Mouse (Mus musculus): Measurements from ENCODE around the gene Bicdl1.

The Bicdl1 gene

DNA sequence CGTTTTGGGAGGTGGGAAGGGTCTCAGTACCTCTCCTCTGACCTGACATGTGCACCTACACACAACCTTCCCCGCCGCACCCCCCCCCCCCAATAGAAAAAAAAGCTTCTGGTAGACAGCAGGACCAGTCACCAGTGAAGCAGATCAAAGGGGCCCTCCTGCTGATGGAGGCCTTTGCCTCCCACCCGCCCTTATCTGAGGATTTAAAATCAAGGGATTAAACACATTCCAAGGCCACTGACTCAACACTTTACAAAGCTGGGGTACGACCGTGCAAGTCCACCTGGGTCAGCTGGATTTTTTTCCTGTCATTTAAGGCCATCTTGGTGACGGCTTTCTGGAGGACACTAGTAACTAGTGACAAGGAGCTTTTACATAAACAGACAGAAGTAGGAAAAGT is 63.5 kb downstream of the Bicdl1 start:
- DNase-seq (ENCODE audit: low spot score in 2 of 2): no peak

DNA sequence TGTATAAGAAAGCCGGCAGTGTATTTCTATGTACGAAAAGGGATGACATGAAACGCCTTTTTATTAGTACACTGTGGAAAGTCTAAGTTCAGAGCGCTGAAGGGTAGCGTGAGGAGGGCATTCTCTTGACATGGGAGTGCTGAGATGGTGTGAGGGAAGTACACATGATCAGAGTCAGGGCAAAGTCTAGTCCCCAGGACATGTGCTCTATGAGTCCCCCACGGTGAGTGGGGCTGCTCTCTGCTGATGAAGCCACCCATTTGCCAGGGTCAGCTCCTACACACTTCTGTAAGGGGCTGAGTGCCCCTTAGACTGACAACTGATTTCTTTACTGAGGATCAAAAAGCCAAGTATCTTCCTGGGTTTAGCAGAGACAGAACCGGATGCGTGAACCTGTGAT is 64.2 kb downstream of the Bicdl1 start:
- no peak for DNase-seq (ENCODE audit: low spot score in 2 of 2)

DNA sequence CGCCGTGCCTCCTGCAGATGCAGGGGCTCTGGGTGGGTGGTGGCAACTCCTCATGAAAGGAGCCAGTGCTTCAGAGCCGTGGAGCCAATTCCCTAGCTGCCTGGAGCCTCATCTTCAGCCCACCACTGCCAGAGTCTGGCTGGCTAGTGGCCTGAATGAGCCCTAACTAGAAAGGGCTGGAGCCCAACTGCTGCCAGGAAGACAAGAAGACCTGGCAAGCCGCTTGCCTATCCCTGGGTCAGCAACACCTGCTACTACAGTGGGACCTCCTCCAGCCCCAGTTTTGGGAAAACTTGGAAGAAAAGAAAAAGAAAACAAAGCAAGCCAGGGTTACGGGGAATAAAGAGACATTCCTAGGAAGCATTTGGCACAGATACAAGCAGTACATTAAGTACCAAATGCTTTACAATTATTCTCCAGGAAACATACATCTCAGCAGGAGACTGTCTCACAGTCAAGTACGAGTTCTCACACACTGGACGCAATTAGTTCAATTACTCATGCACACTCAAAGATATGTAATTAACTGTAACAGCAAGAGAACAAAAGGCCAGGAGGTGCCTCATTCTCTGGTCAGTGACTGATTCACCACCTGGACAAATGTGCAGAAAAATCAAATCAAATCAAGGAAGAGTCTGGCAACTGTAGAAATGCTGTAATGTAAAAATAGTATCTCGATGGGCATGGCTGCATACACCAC is 64.9 kb downstream of the Bicdl1 start:
- no peak for DNase-seq (ENCODE audit: low spot score in 2 of 2)

DNA sequence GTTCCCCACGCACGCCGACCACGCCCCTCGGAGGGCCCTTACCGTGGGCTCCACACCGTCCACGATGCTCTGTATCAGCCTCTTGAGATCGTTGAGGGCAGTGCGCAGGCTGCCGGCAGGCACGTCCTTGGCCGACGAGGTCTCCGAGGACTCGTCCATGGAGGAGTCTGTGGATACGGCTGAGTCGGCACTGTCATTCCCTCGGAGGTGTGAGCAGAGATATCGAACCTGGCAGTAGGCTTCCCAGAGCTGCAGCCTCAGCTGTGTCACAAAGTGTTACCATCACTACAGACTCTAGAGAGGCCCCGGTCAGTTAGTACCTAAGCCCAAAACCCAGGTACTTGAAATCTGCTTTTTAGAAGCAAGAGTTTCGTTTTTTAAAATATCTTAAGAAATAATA is 68.8 kb downstream of the Bicdl1 start:
- no peak for DNase-seq (ENCODE audit: low spot score in 2 of 2)

DNA sequence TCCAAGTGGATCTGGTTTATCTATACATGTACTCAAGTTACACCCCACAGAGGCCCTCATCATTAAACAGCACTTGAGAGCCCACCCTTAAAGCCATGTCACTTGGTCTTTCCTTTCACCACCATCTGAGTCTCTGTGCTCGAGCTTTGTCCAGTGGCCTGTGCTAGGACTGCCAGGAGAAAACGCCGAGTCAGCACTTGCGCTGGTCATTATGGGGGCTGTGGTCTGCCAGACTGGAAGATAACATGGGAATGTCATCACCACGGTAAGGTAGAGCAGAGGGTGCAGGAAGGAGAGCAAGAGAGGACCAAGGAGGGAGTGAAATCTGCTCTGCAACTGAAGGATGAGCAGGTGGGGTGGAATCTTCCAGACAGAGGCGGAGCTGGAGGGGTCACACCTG is 73.1 kb downstream of the Bicdl1 start:
- DNase-seq (ENCODE audit: low spot score in 2 of 2): no peak

DNA sequence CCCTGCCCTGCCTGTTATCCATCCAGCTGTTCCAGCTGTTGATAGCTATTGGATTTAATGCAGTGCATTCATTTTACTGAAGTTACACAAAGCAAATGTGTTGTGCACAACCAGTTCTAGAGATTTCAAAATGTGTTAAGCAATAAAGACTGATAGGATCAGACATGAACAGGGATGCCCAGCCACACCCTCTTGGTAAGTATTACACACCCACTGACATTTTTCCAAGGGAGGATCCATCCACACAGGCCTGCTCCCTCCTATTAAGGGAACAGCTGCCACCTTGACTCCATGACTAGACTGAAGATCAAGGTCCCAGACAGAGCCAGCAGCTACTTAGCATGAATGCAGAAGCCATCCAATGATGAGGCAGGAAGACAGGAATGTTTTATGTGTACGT is 74.2 kb downstream of the Bicdl1 start:
- DNase-seq (ENCODE audit: low spot score in 2 of 2): no peak

DNA sequence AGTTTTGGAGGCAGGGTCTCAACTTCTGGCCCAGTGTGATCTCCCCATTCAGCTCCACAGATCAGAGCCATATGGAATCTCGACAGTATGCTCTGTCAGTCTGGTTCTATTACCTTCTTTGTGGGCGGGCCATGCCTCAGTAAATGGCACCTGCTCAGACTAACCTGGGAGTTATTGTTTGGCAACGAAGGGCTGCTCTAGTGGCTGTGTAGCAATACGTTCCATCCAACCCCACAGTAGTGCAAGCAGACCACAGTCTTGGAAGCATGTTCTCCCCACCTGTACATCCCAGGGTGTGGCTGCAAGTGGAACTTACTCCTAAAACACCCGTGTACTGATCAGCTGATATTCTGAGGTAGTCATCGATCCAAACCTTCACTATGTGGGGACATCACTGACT is 74.7 kb downstream of the Bicdl1 start:
- DNase-seq (ENCODE audit: low spot score in 2 of 2): no peak

DNA sequence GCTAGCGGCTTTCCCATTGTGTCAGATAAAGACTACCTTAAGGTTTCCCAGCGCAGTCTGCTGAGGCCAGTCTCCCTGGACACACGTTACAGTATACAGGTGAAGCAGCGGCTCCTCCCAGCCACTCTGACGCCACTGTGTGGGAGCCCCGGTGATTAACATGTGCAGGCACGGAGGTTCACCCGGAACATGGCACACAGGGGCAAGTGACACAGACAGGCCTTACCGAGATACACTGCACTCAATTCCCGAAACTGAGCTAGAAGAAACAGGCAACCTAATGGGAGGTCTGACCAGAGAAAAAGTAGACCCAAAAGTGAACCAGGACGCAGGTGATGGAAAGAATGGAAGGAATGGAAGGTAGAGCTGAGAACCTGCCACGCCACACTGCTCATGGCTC is 77.6 kb downstream of the Bicdl1 start:
- no peak for DNase-seq (ENCODE audit: low spot score in 2 of 2)

DNA sequence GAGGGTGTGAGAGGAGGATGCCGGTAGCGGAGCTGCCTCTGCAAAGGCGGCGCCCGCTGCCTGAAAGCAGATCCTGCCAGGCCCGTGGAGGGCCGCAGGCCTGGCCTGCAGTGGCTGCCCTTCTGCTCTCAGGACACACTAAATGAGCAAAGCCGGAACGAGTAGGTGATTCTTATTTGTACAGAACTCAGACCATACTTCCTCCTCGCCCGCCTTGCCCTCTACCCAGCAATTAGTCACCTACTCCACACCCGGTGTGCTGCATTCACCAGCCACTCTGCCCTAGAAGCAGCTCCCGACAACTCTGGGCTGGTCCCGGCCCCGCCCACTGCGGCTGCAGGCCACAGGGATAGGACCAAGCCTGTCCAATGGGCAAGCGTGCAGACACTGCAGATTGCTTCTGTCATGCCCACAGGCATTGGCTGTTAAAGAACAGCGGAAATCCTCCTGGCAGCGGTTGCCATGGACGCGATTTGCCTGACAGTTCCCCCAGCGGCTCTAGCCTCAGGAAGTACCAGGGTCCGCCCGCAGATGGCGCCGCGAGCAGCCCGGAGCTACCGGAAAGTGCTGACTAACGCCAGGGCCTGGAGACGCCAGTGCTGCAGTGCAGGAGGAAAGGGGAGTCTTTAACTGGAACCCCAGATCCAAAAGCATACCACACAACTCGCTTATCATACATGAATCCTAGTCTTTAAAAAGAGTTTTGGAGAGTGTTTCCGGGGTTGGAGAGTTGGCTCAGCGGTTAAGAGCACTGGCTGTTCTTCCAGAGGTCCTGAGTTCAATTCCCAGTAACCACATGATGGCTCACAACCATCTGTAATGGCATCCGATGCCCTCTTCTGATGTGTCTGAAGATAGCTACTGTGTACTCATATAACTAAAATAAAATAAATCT is 78.5 kb downstream of the Bicdl1 start:
- DNase-seq (ENCODE audit: low spot score in 2 of 2): peak; percentile 100

DNA sequence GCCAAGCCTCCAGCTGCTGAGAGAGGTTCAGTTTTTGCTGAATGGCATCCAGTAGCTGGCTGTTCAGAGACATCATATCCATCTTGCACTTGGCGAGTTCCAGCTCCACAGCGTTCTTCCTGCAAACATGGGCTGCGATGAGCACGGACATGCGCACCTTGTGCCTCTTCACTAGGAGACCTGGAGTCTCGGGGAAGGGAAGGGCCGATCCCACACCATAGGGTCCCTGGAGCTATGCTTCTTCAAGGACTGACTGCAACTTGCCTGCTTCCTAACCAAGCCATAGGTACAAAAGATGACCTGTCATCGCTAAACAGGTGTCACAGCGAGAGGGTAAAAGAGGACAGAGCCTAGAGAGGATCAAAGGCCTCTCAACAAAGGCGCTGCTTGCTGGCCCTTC is 79.6 kb downstream of the Bicdl1 start:
- no peak for DNase-seq (ENCODE audit: low spot score in 2 of 2)

DNA sequence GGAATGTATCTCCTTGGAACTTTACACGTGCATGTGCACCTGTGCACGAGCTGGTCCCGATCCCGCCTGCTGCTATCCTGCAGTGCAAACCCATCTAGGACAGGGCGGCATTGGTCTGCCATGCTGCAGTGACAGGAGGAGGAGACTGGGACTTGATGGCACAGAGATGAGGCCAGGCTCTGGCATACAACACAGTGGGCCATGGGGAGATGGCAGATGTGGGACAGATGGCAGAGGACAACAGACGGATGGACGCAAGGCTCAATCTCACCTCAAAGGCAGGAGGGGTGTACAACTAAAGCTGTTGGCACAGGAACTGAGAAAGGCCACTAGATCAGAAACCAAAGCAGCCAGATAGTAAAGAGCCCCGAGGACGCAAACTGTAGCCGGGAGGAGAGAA is 80.5 kb downstream of the Bicdl1 start:
- DNase-seq (ENCODE audit: low spot score in 2 of 2): no peak

DNA sequence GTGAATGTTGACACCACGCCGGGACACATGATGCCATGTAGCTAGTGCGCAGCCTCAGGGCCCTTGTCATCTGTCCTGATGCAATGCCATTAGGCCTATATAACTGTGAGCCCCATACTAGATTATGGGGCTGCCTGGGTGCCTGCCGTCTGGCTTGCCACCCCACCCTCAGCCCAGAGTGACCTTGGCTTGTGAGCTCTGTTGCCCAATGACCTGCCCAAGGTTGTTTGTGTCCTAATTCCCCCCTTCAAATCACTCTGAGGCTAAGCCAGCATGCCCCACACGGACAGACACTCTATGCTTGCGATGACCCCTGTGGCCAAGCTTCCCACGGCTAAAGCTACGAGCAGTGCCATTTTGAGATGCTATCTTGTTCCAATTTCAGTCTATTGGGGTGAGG is 81.7 kb downstream of the Bicdl1 start:
- DNase-seq (ENCODE audit: low spot score in 2 of 2): no peak

DNA sequence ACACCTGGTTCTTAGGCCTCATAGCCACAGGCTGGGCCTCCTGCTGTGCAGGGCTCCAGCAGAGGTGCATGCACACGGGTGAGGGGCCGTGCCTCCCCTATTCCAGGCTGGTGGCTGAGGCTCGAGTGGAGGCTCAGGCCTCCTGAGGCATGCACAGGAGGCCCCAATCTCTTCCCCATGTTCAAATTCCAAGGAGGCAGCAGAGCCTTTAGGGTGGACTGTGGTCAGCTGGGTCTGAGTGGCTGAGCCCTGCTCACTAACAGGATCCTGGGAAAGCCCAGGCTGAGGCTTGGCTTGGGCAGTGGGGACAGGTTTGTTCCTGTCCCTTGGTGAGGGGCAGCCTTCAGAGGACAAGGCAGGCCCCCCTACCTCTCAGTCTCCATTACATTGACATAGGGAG is 82.5 kb downstream of the Bicdl1 start:
- DNase-seq (ENCODE audit: low spot score in 2 of 2): no peak

DNA sequence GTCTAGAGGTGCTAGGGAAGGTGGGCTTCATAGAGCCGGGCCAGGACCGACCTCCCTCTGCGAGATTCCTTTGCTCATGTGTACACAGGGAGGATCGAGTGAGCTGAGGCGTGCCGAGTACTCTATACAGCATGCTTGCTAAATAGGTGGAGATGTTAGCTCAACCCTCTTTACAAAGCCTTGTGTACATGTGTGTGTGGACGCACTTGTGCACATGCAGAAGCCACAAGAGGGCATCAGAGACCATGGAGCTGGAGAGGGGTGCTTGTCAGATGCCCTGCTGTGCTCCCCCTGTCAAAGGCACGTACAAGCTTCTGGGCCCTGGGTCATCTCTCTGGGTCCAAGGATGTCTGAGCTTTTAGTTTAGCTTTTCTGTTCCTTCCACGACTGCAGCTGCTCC is 87.2 kb downstream of the Bicdl1 start:
- no peak for DNase-seq (ENCODE audit: low spot score in 2 of 2)

DNA sequence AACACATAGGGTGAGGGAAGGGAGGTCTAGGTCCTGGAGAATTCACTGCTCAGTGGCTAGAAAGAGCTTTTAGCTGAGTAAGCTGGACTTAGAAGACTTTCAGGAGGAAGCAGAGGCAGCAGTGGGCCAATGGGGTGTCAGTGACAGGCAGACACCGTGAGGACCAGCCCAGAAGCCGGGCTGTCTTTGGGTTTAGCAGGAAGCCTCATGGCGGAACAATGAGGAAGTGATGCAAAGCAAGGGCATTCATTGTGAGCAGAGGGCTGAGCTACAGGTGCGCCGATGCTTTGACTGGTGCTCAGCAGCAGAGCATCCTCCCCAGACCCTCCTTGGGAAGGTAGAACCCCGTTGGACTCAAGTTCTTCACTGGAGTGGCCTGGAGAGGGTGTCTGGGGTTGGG is 95.9 kb downstream of the Bicdl1 start:
- DNase-seq (ENCODE audit: low spot score in 2 of 2): peak; percentile 22 to 44

DNA sequence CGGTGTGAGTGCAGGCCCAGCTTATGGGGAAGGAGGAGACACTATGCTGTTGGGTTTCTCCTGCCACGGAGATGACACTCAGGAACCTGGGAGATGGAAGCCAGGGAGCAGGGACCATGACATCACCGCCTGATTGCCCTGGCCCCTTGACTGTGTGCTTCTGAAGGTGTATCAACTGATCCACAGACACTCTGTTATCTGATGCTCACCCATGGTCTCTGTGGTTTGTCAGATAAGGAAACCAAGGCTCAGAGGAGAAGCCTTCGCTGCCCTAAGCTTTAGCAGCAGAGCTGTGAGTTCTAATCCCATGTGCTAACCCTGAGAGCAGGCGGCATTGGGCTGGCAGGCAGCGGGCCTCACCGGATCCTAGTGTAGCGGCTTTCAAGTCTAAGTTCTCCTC is 97.4 kb downstream of the Bicdl1 start:
- no peak for DNase-seq (ENCODE audit: low spot score in 2 of 2)

DNA sequence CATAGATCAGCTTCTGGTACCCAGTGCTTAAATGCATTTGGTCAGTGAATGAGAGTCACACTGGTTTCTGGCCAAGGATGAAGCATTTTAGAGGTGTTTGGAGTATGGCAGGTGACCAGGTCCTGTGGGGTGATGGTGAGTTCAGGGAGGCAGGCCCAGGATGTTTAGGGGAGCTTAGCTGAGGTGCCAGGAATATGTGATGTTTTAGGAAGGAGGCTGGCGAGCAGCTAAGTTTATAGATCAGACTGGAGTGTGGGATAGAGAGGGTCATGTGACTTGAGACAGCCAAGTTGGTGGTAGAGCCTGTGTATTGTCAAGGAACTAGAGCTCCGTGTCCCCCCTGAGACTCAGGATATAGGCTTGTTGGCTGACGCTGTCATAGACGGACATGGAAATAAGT is 98.4 kb downstream of the Bicdl1 start:
- DNase-seq (ENCODE audit: low spot score in 2 of 2): no peak

DNA sequence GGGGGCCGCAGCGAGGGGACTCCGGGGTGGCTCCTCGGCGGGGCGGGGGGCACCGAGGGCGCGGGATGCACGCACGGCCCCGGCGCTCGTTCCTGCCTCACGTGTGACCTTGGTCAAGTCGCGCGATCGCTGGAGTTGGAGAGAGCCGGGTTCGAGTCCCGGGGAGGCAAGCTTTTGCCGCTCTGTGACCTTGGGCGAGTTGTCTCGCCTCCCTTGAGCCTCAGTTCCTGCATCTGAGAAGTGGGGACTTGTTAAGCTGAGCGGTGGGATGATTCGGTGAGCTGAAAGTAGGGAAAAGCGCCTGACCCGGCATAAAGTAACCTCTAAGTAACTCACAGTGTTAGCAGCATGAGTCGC is 99.1 kb downstream of the Bicdl1 start:
- no peak for DNase-seq (ENCODE audit: low spot score in 2 of 2)

DNA sequence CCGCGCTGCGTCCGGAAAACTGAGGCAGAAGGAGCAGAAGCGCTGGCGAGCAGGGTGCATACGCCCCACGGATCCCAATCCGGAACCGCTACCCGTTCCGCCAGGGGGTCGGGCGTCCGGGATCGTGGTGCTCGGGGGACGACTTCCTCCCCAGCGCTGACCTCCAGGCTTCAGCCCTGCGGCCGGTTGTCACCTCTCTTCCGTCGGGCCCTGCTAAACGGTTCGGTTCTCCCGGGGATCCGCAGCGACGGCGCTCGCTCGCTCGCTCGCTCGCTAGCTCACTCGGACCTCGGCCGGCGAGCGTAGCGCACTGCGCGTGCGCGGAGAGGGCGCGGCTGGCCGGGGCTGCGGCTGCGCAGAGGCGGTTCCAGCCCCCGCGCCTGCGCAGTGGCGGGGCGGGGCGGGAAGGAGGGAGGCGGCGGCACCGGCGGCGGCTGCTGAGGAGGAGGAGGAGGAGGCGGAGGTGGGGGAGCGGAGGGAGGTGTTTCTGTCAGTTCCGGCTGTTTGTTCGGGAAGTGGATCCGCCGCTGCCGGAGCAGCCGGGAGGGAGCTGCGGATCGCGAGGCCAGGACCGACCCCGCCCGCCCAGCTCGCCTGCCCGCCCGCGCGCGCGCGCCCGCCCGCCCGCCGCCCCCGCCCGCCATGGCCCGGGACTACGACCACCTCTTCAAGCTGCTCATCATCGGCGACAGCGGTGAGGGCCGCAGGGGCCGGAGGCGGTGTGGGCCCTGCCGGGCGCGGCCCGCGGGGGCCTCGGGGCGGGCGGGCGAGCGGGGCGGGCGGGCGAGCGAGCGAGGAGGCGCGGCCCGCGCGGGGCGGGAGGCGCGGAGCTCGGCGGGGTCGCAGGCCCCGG is 99.7 kb downstream of the Bicdl1 start, which contains the start of gene Rab35:
Gene Rab35, plus strand, starts transcription at position 404 of the 853 bp plus-strand sequence.
- DNase-seq (ENCODE audit: low spot score in 2 of 2): peak; percentile 94

DNA sequence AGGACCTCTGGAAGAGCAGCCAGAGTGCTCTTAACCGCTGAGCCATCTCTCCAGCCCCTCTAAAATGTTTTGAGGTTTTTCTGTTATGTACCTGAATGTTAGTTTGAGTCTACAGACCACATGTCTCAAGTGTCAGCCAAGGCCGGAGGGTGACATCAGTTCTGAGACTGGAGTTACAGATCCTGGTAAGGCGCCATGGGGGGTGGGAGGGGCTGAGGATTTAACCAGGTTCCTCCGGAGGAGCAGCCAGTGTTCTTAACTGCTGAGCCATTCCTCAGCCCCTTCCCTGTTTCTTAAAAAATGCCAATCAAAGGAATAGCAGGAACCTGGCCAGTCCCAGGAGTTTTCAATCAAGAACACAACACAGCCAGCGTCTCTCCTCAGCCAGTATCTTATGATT is 101.1 kb downstream of the Bicdl1 start:
- DNase-seq (ENCODE audit: low spot score in 2 of 2): no peak

DNA sequence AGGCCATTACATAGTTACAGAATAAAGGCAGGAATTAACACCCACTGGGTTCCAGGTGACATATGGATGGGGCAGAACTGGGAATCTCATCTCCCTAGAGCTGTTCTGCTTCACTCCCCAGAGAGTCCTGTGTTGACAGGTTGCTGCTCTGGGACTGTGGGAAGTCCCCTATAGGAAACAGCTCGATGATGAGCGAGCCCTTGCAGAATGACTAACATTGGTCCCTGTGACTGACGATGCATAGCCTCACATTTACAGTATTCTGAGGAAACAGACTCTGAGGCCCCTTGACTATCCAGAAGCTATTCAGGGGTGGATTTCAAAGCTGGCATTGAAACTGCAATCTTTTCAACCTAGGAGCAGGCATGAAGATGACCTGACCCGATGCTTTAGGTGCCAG is 101.7 kb downstream of the Bicdl1 start:
- DNase-seq (ENCODE audit: low spot score in 2 of 2): no peak

DNA sequence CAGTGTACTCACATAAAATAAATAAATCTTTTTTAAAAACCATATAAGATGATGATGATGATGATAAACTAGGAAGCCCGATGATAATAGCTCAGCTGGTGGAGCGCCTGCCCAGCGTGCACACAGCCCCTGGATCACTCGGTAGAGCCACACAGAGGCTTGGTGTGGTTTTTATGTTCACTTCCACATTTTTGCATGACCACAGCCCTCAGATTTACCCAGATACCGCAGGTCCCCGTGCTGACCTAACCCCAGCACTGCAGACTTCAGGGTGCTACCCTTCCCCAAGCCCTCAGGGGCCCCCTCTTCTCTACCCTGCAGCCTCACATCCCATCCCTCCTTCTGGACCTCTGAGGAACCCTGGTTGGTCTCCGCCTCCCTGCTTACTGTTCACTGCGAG is 103.3 kb downstream of the Bicdl1 start:
- DNase-seq (ENCODE audit: low spot score in 2 of 2): no peak
